Mouse (Mus musculus) liver, postnatal 0 days (tissue): ENCODE measurements at regions not wholly inside any gene's neighbourhood (a gene's known extent, or its start where the extent isn't known, plus 50 kb on each side); places are given as distances from the start of the nearest gene placed in this dataset.

Experiments
- CTCF ChIP-seq: sonication (generic); IDR thresholded peaks from 2 replicates; pipeline ENCODE4 v1.5.1; 2016; ENCODE audit warnings: antibody characterized with exemption, low read depth
- EP300 ChIP-seq: IDR thresholded peaks from 2 replicates; pipeline ENCODE4 v1.6.1; 2016; ENCODE audit warnings: antibody characterized with exemption, low read depth, mild to moderate bottlenecking

DNA sequence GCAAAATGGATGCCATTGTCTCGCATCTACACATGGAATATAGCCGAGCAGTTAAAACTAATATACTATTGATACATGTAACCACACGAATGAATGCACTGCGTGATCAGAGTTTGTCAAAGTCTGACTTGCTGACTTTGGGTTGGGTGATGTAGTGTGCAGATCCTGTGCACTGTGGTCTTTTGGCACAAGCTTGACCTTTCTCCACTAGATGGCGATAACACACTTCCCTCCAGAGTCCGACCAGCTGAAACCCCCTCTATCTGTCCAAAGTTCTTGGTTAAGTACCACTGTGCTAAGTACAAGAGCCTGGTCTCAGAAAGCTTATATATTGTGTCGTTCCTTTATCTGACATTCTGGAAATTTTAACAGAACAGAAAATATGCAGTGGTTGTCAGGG lies 84.9 kb upstream of the Mctp2 start:
- peak; percentile 61 for TF ChIP-seq CTCF
- TF ChIP-seq EP300, result no peak
